Mouse (Mus musculus): ENCODE results near the gene Ptgfrn. TPM values are rescaled to one million over a fixed set of nuclear protein-coding genes. Genes with fewer than 3 reads are reported as not detected.

Ptgfrn gene
- polyA plus RNA-seq, 1 experiment: 5.2 TPM

DNA sequence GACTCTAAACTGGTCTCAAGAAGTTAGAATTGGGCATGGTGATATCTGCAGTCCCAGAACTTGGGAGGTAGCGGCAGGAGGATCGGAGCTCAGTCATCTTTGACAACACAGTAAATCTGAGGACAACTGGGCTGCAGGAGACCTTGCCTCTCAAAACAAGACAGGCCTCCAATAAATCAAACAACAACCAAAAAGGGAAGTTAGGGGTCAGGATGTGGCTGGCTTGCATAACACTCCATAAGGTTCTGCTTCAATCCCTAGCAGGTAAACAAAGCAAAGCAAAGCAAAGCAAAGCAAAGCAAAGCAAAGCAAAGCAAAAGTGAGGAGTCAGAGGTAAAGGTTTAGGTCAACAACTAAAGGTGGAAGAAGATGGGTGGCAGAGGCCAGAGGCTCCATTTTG is 51.9 kb downstream of the Ptgfrn start:
- H3K27ac ChIP-seq (ENCODE audit: insufficient read depth, low read depth, low read length): no peak overlapping the region
- no peaks in the 10 kb centered on the region for H3K27me3 ChIP-seq (replicated peaks; ENCODE audit: control insufficient read depth, insufficient read depth, low read length)
- no peak overlapping the region for H3K4me3 ChIP-seq (ENCODE audit: insufficient read depth, low read depth, low read length)
- 72% methylated on average over 2 of the region's 2 CpGs for WGBS
- no peak for TF ChIP-seq POLR2A (IDR thresholded peaks at IDR 0.05; ENCODE audit: low read depth, low read length)
- TF ChIP-seq CTCF (conservative IDR thresholded peaks at IDR 0.05; ENCODE audit: insufficient read depth, insufficient read length, low read depth, low read length): no peak
- H3K36me3 ChIP-seq (ENCODE audit: control insufficient read depth, insufficient read depth, low read length): no peaks in the 10 kb centered on the region
- DNase-seq: no peak
- H3K4me1 ChIP-seq (ENCODE audit: control insufficient read depth, insufficient read depth, low read length): no peaks in the 10 kb centered on the region

DNA sequence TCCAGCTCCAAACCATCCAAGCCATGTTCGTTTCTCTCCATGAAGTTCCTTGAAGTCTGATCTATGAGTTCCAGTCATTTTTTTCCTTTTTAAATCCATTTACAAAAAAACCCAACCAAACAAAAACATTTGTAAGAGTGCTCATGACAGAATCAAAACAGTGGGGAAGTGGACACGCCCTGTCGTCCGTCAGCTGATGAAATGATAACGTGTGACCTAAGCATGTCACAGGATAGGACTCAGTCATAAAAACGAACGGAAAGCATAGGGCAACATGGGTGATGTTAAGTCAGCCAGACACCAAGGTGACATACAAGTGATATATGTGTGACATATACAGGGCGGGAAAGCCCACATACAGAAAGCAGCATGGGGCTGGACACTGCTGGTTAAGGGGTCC is 54.9 kb downstream of the Ptgfrn start:
- TF ChIP-seq POLR2A (IDR thresholded peaks at IDR 0.05; ENCODE audit: low read depth, low read length) (no peak), CTCF (conservative IDR thresholded peaks at IDR 0.05; ENCODE audit: insufficient read depth, insufficient read length, low read depth, low read length) (no peak)
- WGBS: 74% methylated on average over 8 of the region's 8 CpGs

DNA sequence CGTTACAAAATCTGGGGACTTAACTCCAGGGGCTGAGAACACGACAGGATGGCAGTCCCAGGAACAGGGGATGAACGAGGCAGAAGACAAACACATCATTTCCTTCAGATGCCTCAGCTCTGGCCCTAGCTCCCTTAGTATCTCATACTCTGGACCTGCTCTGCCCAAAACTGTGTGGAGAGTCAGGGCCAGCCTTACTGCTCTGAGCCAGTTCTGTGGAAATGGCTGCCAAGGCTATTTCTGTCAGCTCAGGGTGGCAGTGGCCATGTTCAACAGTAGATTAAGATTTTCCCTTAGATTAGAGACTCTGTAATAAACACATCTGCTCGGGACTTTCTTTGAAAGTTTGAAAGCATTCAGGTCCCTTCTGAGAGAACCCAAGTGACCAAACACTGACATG is 58.5 kb downstream of the Ptgfrn start:
- 69% methylated on average over 4 of the region's 4 CpGs for WGBS
- DNase-seq: no peak
- Histone ChIP-seq H3K4me3 (ENCODE audit: insufficient read depth, low read depth, low read length) (no peak overlapping the region), H3K27me3 (replicated peaks; ENCODE audit: control insufficient read depth, insufficient read depth, low read length) (no peaks in the 10 kb centered on the region), H3K27ac (ENCODE audit: insufficient read depth, low read depth, low read length) (no peak overlapping the region), H3K36me3 (ENCODE audit: control insufficient read depth, insufficient read depth, low read length) (no peaks in the 10 kb centered on the region), H3K4me1 (ENCODE audit: control insufficient read depth, insufficient read depth, low read length) (no peaks in the 10 kb centered on the region)
- TF ChIP-seq CTCF (conservative IDR thresholded peaks at IDR 0.05; ENCODE audit: insufficient read depth, insufficient read length, low read depth, low read length) (no peak), POLR2A (IDR thresholded peaks at IDR 0.05; ENCODE audit: low read depth, low read length) (no peak)

More for the DNA sequence above, 54.9 kb downstream of the Ptgfrn start:
- no peaks in the 10 kb centered on the region for H3K36me3 ChIP-seq (ENCODE audit: control insufficient read depth, insufficient read depth, low read length)
- H3K4me3 ChIP-seq (ENCODE audit: insufficient read depth, low read depth, low read length): no peak overlapping the region
- no peak for DNase-seq
- no peaks in the 10 kb centered on the region for H3K27me3 ChIP-seq (replicated peaks; ENCODE audit: control insufficient read depth, insufficient read depth, low read length)
- H3K4me1 ChIP-seq (ENCODE audit: control insufficient read depth, insufficient read depth, low read length): no peaks in the 10 kb centered on the region
- H3K27ac ChIP-seq (ENCODE audit: insufficient read depth, low read depth, low read length): no peak overlapping the region

DNA sequence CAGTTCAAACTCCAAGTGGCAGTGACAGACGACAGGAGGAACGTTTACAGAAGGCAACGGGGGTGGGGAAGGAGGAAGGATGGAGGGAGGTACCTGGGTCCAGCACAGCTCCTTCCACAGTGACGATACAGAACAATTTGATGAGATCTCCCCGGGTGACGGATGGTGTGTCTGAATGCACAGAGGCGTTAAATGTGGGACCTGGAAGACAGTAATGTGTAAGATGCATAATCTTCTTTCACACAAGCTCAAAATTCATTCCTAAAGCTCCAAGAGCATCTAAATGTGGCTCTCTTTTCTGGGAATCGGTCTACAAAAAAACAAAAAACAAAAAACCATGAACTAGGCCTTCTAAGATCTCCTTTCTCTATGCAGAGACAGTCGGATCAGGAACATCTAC is 60.1 kb downstream of the Ptgfrn start:
- no peak for DNase-seq
- Histone ChIP-seq H3K4me1 (ENCODE audit: control insufficient read depth, insufficient read depth, low read length) (no peaks in the 10 kb centered on the region), H3K4me3 (ENCODE audit: insufficient read depth, low read depth, low read length) (no peak overlapping the region), H3K27ac (ENCODE audit: insufficient read depth, low read depth, low read length) (no peak overlapping the region), H3K27me3 (replicated peaks; ENCODE audit: control insufficient read depth, insufficient read depth, low read length) (no peaks in the 10 kb centered on the region), H3K36me3 (ENCODE audit: control insufficient read depth, insufficient read depth, low read length) (no peaks in the 10 kb centered on the region)
- no peak for TF ChIP-seq POLR2A (IDR thresholded peaks at IDR 0.05; ENCODE audit: low read depth, low read length)
- no peak for TF ChIP-seq CTCF (conservative IDR thresholded peaks at IDR 0.05; ENCODE audit: insufficient read depth, insufficient read length, low read depth, low read length)
- 76% methylated on average over 9 of the region's 9 CpGs for WGBS

DNA sequence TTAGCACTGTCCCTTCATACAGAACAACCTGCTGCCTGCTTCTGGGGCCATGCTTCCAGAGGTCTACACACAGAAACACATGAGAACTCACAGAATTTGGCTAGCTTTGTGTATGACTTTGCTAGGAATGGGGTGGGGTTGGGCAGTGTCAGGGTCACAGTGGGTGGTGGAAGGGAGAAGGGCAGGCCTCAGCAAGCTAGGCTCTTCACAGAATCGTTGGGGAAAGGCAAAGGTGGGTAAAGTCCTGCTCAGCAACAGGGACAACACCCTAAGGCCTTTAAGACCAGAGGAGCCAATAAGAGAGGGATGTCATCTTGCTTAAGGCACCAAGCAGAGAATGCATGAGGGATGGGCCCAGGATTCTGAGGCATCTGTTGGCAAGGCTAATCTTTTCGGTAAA is 61.3 kb downstream of the Ptgfrn start:
- no peak overlapping the region for H3K27ac ChIP-seq (ENCODE audit: insufficient read depth, low read depth, low read length)
- H3K4me3 ChIP-seq (ENCODE audit: insufficient read depth, low read depth, low read length): no peak overlapping the region
- 75% methylated on average over 2 of the region's 2 CpGs for WGBS
- H3K27me3 ChIP-seq (replicated peaks; ENCODE audit: control insufficient read depth, insufficient read depth, low read length): no peaks in the 10 kb centered on the region
- no peaks in the 10 kb centered on the region for H3K36me3 ChIP-seq (ENCODE audit: control insufficient read depth, insufficient read depth, low read length)
- no peak for TF ChIP-seq CTCF (conservative IDR thresholded peaks at IDR 0.05; ENCODE audit: insufficient read depth, insufficient read length, low read depth, low read length)
- TF ChIP-seq POLR2A (IDR thresholded peaks at IDR 0.05; ENCODE audit: low read depth, low read length): no peak
- no peaks in the 10 kb centered on the region for H3K4me1 ChIP-seq (ENCODE audit: control insufficient read depth, insufficient read depth, low read length)
- no peak for DNase-seq

DNA sequence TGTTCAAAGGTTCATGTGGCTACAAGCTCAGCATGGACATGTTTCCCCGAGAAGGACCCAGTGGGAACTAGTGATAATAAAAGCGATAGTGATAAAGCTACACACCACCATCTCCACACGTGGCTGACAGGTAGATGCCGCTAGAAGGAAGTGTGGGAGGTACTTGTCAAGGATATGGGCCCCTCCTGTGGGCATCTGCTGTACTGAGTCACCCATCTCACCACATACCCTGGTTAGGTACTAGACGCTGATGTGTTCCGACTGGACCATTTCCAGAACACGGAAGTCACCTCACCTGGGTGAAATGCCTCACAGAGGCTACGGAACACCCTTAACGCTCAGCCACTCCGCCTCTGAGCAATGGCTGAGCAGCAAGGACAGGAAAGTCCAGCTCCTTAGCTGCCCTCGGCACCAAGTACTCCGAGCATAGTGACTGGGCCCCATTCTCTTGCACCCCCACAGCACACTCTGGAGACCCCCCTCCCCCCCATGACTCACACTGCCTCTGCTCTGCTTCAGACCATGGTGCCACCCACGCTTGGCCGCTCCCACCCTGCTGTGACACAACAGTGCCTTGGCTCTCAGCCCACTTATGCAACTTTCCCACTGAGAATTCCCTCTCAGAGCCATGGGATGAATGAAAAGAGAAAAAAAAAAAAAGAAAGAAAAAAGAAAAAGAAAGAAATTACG is 62.3 kb downstream of the Ptgfrn start:
- WGBS: 83% methylated on average over 15 of the region's 15 CpGs

DNA sequence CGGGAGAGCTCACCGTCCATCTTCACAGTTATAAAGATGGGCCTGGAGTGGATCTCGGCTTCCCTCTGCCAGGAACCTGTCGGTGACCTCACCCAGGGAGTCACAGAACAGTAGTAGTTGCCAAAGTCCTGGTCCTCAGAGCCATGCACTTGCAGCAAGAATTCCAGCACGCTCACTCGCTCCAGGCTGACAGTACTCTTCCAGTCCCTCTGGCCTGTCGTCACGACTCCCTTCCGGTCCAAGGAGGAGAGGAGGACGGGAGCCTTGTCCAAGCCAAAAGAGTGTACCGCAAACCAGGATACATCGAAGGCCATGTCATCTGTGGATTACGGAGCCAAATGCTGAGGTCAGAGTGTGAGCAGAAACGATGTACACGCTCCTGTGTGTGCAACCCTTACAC is 64.6 kb downstream of the Ptgfrn start:
- TF ChIP-seq CTCF (conservative IDR thresholded peaks at IDR 0.05; ENCODE audit: insufficient read depth, insufficient read length, low read depth, low read length) (no peak), POLR2A (IDR thresholded peaks at IDR 0.05; ENCODE audit: low read depth, low read length) (no peak)
- no peaks in the 10 kb centered on the region for H3K27me3 ChIP-seq (replicated peaks; ENCODE audit: control insufficient read depth, insufficient read depth, low read length)
- H3K4me3 ChIP-seq (ENCODE audit: insufficient read depth, low read depth, low read length): no peak overlapping the region
- no peaks in the 10 kb centered on the region for H3K4me1 ChIP-seq (ENCODE audit: control insufficient read depth, insufficient read depth, low read length)
- 94% methylated on average over 15 of the region's 15 CpGs for WGBS
- DNase-seq: peak; percentile 4
- no peaks in the 10 kb centered on the region for H3K36me3 ChIP-seq (ENCODE audit: control insufficient read depth, insufficient read depth, low read length)
- H3K27ac ChIP-seq (ENCODE audit: insufficient read depth, low read depth, low read length): no peak overlapping the region

More for the DNA sequence above, 62.3 kb downstream of the Ptgfrn start:
- TF ChIP-seq CTCF (conservative IDR thresholded peaks at IDR 0.05; ENCODE audit: insufficient read depth, insufficient read length, low read depth, low read length): no peak
- no peak for TF ChIP-seq POLR2A (IDR thresholded peaks at IDR 0.05; ENCODE audit: low read depth, low read length)
- no peaks in the 10 kb centered on the region for H3K36me3 ChIP-seq (ENCODE audit: control insufficient read depth, insufficient read depth, low read length)
- no peak overlapping the region for H3K27ac ChIP-seq (ENCODE audit: insufficient read depth, low read depth, low read length)
- H3K4me3 ChIP-seq (ENCODE audit: insufficient read depth, low read depth, low read length): no peak overlapping the region
- no peaks in the 10 kb centered on the region for H3K27me3 ChIP-seq (replicated peaks; ENCODE audit: control insufficient read depth, insufficient read depth, low read length)
- peak; percentile 26 for DNase-seq
- H3K4me1 ChIP-seq (ENCODE audit: control insufficient read depth, insufficient read depth, low read length): no peaks in the 10 kb centered on the region
